Mouse (Mus musculus): ENCODE results near the gene Esp16.
"Not testable (repeated sequence)": the region's sequence is repeated elsewhere in the genome, so short reads cannot be mapped to it uniquely, and the experiment has no call there.

Esp16 gene

GRCm38 (mm10) chr17:39535842-39536241 lies at the start of gene Esp16:
TSS of gene Esp16 (plus strand) at chr17:39536142.
- DNase-seq (ENCODE audit: extremely low spot score, low read depth, low spot score): not testable (repeated sequence)

GRCm38 (mm10) chr17:39498043-39498442 lies 37.9 kb upstream of the Esp16 start:
- not testable (repeated sequence) for DNase-seq (ENCODE audit: extremely low spot score, low read depth, low spot score)
